Mouse (Mus musculus) small intestine, adult 2 months (tissue): ENCODE data around the gene Pcgf5.

Experiments used
- CTCF ChIP-seq: fragments of 200-500 bp; IDR thresholded peaks from 2 replicates; pipeline ENCODE4 v1.5.1; 2012; ENCODE audit warnings: low read depth, mild to moderate bottlenecking, control low read depth, inconsistent platforms, low read length, moderate library complexity, mixed read lengths; ENCODE audit not compliant: insufficient replicate concordance, insufficient read length; ENCODE audit errors: extremely low read depth
- POLR2A ChIP-seq: fragments of 200-500 bp; IDR thresholded peaks from 2 replicates; pipeline ENCODE4 v1.6.1; 2012; ENCODE audit warnings: low read depth, mild to moderate bottlenecking, control low read depth, inconsistent platforms, low read length, moderate library complexity

DNA sequence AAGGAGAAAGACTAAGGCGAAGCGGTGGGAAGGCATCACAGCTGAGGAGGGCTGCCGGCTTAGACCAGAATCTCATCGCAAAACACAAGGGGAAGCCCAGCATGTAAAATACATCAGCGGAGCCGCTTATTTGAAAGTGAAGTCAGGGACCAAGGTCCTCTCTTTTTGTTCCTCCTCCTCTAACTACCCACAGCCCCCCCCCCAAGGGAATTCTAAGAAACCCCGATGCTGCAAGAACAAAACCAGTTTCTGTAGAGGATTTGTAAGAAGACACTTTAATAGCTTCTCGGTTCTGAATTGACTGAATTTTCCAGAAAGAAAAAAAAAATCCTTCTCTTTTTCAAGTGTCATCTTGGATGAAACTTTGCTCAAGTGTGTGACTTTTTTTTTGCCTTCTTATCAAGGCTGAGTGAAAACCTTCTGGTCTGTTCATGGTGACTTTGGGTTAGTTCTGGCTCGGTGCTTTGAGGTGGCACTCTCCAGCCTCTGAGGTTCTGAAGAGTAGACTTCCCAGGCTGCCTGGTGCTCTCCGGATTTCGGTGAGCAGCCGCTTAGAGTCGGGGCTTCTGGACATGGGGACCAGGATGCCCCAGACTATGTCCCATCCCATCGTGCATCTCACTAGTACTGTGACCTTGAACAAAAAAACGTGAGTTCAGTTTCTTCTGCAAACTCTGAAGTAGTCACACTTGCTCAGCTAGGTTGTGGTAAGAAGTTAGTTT lies 30.6 kb downstream of the Pcgf5 start:
- no peak for TF ChIP-seq POLR2A
- TF ChIP-seq CTCF = no peak
